Mouse (Mus musculus) retina, adult 2 months (tissue): ENCODE measurements around the gene Lrg1.
"Not testable (repeated sequence)": the region's sequence is repeated elsewhere in the genome, so short reads cannot be mapped to it uniquely, and the experiment has no call there.

ENCODE experiments used
- DNase-seq: peaks from one replicate; pipeline ENCODE4 v3.0.0-alpha.2; 2012; ENCODE audit warnings: low read depth, low spot score

Gene Lrg1

GRCm38 (mm10) chr17:56109219-56110051 is 12.4 kb downstream of the Lrg1 start, which contains the start of gene Plin4:
Gene Plin4, minus strand, starts transcription at chr17:56109803.
- no peak for DNase-seq

GRCm38 (mm10) chr17:56108334-56109044 is 13.3 kb downstream of the Lrg1 start:
- no peak for DNase-seq

- no peak for DNase-seq
Observed at GRCm38 (mm10) chr17:56107736-56108135, 14.1 kb downstream of the Lrg1 start.

GRCm38 (mm10) chr17:56106981-56107380 is 14.8 kb downstream of the Lrg1 start:
- no peak for DNase-seq

GRCm38 (mm10) chr17:56106436-56106835 is 15.4 kb downstream of the Lrg1 start:
- not testable (repeated sequence) for DNase-seq

- not testable (repeated sequence) for DNase-seq
Observed at GRCm38 (mm10) chr17:56104821-56105220, 17.0 kb downstream of the Lrg1 start.

- DNase-seq: no peak
Observed at GRCm38 (mm10) chr17:56103465-56104285, 18.1 kb downstream of the Lrg1 start.

GRCm38 (mm10) chr17:56102927-56103326 is 18.9 kb downstream of the Lrg1 start:
- no peak for DNase-seq

GRCm38 (mm10) chr17:56102158-56102557 is 19.6 kb downstream of the Lrg1 start:
- DNase-seq: no peak

GRCm38 (mm10) chr17:56100811-56101210 is 21.0 kb downstream of the Lrg1 start:
- DNase-seq: no peak

GRCm38 (mm10) chr17:56098711-56099572 is 22.9 kb downstream of the Lrg1 start:
- no peak for DNase-seq

- DNase-seq: no peak
Observed at GRCm38 (mm10) chr17:56098180-56098579, 23.6 kb downstream of the Lrg1 start.

GRCm38 (mm10) chr17:56096883-56097282 is 24.9 kb downstream of the Lrg1 start:
- no peak for DNase-seq

- no peak for DNase-seq
Observed at GRCm38 (mm10) chr17:56092794-56093193, 29.0 kb downstream of the Lrg1 start.

GRCm38 (mm10) chr17:56092312-56092711 is 29.5 kb downstream of the Lrg1 start:
- DNase-seq: no peak

- no peak for DNase-seq
Observed at GRCm38 (mm10) chr17:56080781-56081585, 40.8 kb downstream of the Lrg1 start.

- no peak for DNase-seq
Observed at GRCm38 (mm10) chr17:56079921-56080320, 41.9 kb downstream of the Lrg1 start.

GRCm38 (mm10) chr17:56078880-56079795 is 42.7 kb downstream of the Lrg1 start, which contains the start of gene Hdgfl2:
Gene Hdgfl2, plus strand, starts transcription at chr17:56079634.
- DNase-seq: peak; percentile 100

- DNase-seq: not testable (repeated sequence)
Observed at GRCm38 (mm10) chr17:56078361-56078760, 43.4 kb downstream of the Lrg1 start.
